Mouse (Mus musculus) neural tube, embryonic 11.5 days (tissue): ENCODE data around the gene Ddah1. TPM values are rescaled to one million over a fixed set of nuclear protein-coding genes. Genes with fewer than 3 reads are reported as not detected.

Experiments
- ATAC-seq: fragments of 200-750 bp; cut with Nextera tagmentation; 2 replicates; pipeline ENCODE4 v1.8.0; 2017; ENCODE audit warnings: moderate number of reproducible peaks, mild to moderate bottlenecking, moderate TSS enrichment, moderate library complexity; ENCODE audit not compliant: insufficient read depth, low FRiP score, low TSS enrichment
- DNase-seq: peaks from one replicate; pipeline ENCODE4 v3.0.0-alpha.2; 2015; ENCODE audit warnings: low spot score
- H3K27ac ChIP-seq: fragments of 300-500 bp; sonication (generic); 2 replicates; pipeline ENCODE4 v1.5.1; 2014; ENCODE audit warnings: low read depth, mild to moderate bottlenecking, low read length
- H3K27me3 ChIP-seq: fragments of 300-500 bp; sonication (generic); 2 replicates; pipeline ENCODE4 v1.6.1; 2014; ENCODE audit warnings: mild to moderate bottlenecking, low read length, mixed read lengths; ENCODE audit not compliant: control insufficient read depth, insufficient read depth
- H3K36me3 ChIP-seq: fragments of 300-500 bp; sonication (generic); 2 replicates; pipeline ENCODE4 v1.6.1; 2014; ENCODE audit warnings: mild to moderate bottlenecking, low read length, moderate library complexity, mixed read lengths; ENCODE audit not compliant: control insufficient read depth, insufficient read depth
- H3K4me1 ChIP-seq: fragments of 300-500 bp; sonication (generic); 2 replicates; pipeline ENCODE4 v1.6.1; 2014; ENCODE audit warnings: low read length, mixed read lengths; ENCODE audit not compliant: control insufficient read depth, insufficient read depth
- H3K4me2 ChIP-seq: fragments of 300-500 bp; sonication (generic); 2 replicates; pipeline ENCODE4 v1.6.1; 2014; ENCODE audit warnings: low read depth, mild to moderate bottlenecking, moderate library complexity
- H3K4me3 ChIP-seq: fragments of 300-500 bp; sonication (generic); 2 replicates; pipeline ENCODE4 v1.5.1; 2014; ENCODE audit warnings: low read depth, low read length
- H3K9ac ChIP-seq: fragments of 300-500 bp; sonication (generic); 2 replicates; pipeline ENCODE4 v1.6.1; 2014; ENCODE audit warnings: mild to moderate bottlenecking, low read length
- H3K9me3 ChIP-seq: fragments of 300-500 bp; sonication (generic); 2 replicates; pipeline ENCODE4 v1.6.1; 2016; ENCODE audit warnings: low read length; ENCODE audit not compliant: control insufficient read depth
- WGBS: fragments of 180-500 bp; shearing (Covaris S2); extraction: QIAGEN DNeasy Blood & Tissue Kit; methylation state at CpG from one replicate; pipeline ENCODE4 v1.1.7; 2014; 5-methylcytosine and 5-hydroxymethylcytosine counted together
- polyA plus RNA-seq: library from polyadenylated mRNA; unstranded; fragments of >200 nt; fragmentation: Nextera tagmentation; extraction: Ambion mirVana; gene quantifications from 2 replicates; pipeline ENCODE4 v1.2.1, GENCODE M21; 2014

Gene Ddah1
- polyA plus RNA-seq, 1 experiment from 2014 or later = 43.5 TPM

DNA sequence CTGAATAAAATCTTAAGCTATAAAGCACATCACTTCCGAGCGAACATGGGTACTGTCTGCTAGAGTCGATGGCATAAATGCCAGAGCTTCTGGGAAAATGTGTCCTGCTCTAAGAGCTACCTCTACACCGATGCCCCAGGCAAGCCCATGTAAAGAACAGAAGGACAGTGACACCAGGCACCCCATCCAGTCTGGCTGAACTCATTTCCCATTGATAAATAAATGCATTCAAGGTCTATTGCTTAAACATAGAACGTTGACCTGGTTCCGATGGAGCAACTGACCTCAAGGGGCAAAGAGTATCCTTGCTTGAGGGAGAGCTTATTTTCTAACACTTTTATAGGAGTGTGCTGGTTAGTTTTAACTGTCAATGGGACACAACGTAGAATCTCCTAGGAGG lies 30.6 kb downstream of the Ddah1 start:
- no peak overlapping the region for H3K27ac ChIP-seq

DNA sequence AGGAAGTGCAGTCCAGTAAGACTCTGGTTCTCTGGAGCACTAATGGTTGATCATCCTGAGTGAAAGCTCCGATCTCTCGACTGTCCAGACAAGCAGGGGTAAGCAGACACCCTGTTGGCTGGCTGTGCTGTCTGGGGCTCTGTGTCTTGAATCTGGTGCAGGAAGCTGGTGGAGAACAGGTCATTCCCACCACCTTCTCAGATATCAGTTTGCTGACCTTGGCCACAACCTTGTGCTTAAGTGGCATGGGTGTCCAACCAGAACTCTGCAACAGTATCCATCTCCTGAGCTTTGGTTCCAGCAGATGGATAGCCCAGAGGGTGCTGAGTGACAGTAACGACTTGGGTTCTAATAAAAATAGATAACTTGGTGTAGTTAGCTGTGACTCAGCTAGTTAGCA lies 31.8 kb downstream of the Ddah1 start:
- H3K36me3 ChIP-seq = no peaks in the 10 kb centered on the region
- no peak for ATAC-seq
- 82% methylated on average over 3 of the region's 3 CpGs for whole genome bisulfite sequencing

More for the DNA sequence above, 30.6 kb downstream of the Ddah1 start:
- no peak overlapping the region for H3K4me2 ChIP-seq
- 93% methylated on average over 7 of the region's 7 CpGs for WGBS
- no peak for ATAC-seq
- H3K27me3 ChIP-seq = no peaks in the 10 kb centered on the region
- no peak for DNase-seq
- H3K4me1 ChIP-seq = no peaks in the 10 kb centered on the region
- H3K36me3 ChIP-seq = no peaks in the 10 kb centered on the region
- H3K4me3 ChIP-seq = no peak overlapping the region
- H3K9me3 ChIP-seq = no peaks in the 10 kb centered on the region
- H3K9ac ChIP-seq = no peak overlapping the region

DNA sequence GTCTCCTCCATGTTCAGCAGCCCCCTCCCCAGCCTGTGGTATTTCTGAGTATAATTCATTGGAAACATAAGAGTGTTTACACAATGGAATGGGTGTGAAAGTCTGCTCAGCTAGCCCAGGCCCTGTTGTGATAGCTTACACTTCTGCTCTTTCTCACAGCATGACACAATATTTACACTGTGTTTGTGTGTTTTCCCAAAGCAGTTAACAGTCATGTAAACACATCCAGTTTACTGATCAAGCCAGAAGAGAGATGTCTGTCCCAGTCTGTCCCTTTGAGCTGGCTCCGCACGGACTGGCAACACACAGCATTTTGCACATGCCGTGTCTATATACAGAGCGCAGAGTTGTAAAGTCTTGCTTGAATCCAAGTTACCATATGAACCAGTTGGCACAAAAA lies 32.2 kb downstream of the Ddah1 start:
- ATAC-seq = no peak
- Histone ChIP-seq H3K9ac (no peak overlapping the region), H3K4me2 (no peak overlapping the region), H3K27ac (no peak overlapping the region), H3K4me1 (no peaks in the 10 kb centered on the region), H3K27me3 (no peaks in the 10 kb centered on the region), H3K4me3 (no peak overlapping the region), H3K9me3 (no peaks in the 10 kb centered on the region), H3K36me3 (no peaks in the 10 kb centered on the region)
- DNase-seq = no peak
- WGBS = 87% methylated on average over 4 of the region's 4 CpGs

More for the DNA sequence above, 31.8 kb downstream of the Ddah1 start:
- DNase-seq = no peak
- no peak overlapping the region for H3K9ac ChIP-seq
- no peaks in the 10 kb centered on the region for H3K9me3 ChIP-seq
- H3K27ac ChIP-seq = no peak overlapping the region
- H3K27me3 ChIP-seq = no peaks in the 10 kb centered on the region
- H3K4me2 ChIP-seq = no peak overlapping the region
- H3K4me1 ChIP-seq = no peaks in the 10 kb centered on the region
- no peak overlapping the region for H3K4me3 ChIP-seq

DNA sequence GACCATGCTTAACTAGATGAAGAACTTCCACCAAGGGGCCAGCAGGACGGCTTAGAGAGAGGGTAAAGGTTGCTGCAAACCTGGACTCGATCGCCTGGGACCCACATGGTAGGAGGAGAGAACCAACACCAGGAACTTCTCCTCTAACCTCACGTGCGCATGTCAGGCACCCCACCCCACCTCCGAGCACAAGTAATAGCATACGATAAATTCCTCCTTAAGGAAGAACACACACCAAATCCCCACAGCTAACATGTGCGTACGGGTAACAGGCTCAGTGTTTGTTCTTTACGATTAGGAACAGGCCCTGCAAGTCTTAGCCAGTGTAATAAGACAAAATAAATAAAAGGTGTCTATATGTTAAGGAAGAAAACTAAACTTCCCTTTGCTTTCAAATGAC lies 35.9 kb downstream of the Ddah1 start:
- 91% methylated on average over 10 of the region's 10 CpGs for WGBS

DNA sequence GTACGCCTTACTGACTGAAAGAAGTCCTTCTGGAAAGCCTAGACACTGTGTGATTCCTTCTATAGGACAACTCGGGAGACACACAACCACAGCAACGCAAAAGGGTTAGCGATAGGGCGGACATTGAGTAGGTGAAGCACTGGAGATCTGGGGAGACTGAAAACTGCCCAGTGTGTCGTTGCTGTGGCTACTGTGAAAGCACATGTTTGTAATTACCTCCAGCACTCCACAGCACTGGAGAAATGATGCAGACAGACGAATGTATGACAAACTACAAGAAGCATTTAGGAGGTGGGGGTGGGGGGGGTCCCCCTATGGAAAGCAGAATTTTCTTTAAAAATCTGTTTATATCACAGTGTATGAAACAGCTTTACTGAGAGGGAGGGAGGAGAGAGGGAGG lies 37.4 kb downstream of the Ddah1 start:
- Histone ChIP-seq H3K4me3 (no peak overlapping the region), H3K36me3 (no peaks in the 10 kb centered on the region), H3K27ac (no peak overlapping the region), H3K9me3 (no peaks in the 10 kb centered on the region), H3K9ac (no peak overlapping the region), H3K27me3 (no peaks in the 10 kb centered on the region), H3K4me2 (no peak overlapping the region), H3K4me1 (no peaks in the 10 kb centered on the region)
- DNase-seq = no peak
- no peak for ATAC-seq
- WGBS = 71% methylated on average over 7 of the region's 7 CpGs

More for the DNA sequence above, 35.9 kb downstream of the Ddah1 start:
- H3K9ac ChIP-seq = no peak overlapping the region
- H3K36me3 ChIP-seq = no peaks in the 10 kb centered on the region
- no peak overlapping the region for H3K4me3 ChIP-seq
- H3K27ac ChIP-seq = no peak overlapping the region
- ATAC-seq (no peak), DNase-seq (no peak)
- no peak overlapping the region for H3K4me2 ChIP-seq
- no peaks in the 10 kb centered on the region for H3K4me1 ChIP-seq
- H3K9me3 ChIP-seq = no peaks in the 10 kb centered on the region
- no peaks in the 10 kb centered on the region for H3K27me3 ChIP-seq

DNA sequence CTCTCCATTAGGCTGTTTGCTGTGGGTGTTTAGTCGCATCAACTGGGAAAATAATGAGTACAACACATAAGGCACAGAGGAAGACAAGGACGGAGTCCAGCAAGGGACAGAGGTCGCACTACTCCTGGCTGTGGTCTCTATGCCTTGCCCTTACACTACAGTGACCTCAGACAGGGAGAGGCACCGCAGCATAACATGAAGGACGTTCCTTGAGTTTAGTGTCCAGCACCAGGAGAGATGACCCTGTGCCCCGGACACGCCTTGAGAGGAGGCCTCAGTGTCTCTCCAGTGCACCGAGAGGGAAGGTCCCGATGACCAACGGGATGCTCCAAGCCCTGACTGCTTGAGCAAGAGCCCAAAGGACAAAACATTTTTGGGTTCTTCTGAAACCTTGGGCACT lies 39.6 kb downstream of the Ddah1 start:
- 79% methylated on average over 10 of the region's 10 CpGs for WGBS
- no peak overlapping the region for H3K9ac ChIP-seq
- no peak for ATAC-seq

DNA sequence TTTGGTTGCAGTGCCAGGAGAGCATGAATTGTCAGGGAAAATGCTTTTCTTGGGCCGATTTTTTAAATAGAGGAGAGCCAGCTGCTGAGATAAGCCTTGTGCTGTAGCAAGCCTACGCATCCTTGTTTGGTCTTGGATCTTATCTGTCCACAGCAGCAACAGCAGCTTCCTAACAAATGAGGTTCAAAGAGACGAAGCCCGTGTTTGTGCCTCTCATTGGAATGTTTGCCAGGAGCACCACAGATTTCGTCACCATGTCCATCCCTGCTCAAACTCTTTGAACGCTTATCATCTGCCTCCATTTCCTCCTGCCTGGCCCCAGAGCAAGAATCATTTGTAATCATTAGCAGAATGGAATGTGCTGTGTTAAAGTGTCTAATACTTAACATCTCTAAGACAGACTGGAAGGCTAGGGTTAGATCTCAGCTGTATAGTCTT lies 40.3 kb downstream of the Ddah1 start:
- H3K27ac ChIP-seq = no peak overlapping the region
- H3K9ac ChIP-seq = no peak overlapping the region
- no peak for DNase-seq
- no peaks in the 10 kb centered on the region for H3K4me1 ChIP-seq
- H3K27me3 ChIP-seq = no peaks in the 10 kb centered on the region
- H3K9me3 ChIP-seq = no peaks in the 10 kb centered on the region
- H3K36me3 ChIP-seq = no peaks in the 10 kb centered on the region
- no peak overlapping the region for H3K4me3 ChIP-seq
- ATAC-seq = no peak
- WGBS = 70% methylated on average over 6 of the region's 6 CpGs
- H3K4me2 ChIP-seq = no peak overlapping the region

More for the DNA sequence above, 39.6 kb downstream of the Ddah1 start:
- Histone ChIP-seq H3K27ac (no peak overlapping the region), H3K9me3 (no peaks in the 10 kb centered on the region), H3K4me1 (no peaks in the 10 kb centered on the region), H3K4me2 (no peak overlapping the region), H3K27me3 (no peaks in the 10 kb centered on the region), H3K36me3 (no peaks in the 10 kb centered on the region), H3K4me3 (no peak overlapping the region)
- no peak for DNase-seq

DNA sequence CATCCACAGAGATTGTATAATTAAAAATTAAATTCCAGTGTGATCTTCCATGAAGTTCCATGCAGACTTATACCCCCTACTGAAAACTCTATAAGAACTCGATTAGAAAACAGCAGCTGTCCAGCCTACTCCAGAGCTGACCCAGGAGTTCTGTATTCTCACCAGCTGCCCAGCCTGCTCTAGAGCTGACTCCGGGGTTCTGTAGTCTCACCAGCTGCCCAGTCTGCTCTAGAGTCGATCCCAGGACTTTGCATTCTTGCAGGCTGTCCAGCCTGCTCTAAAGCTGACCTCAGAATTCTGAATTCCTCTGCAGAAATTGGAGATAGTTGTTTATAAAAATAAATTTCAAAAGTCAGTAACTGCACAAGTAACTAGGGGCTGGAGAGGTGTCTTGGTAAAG lies 40.9 kb downstream of the Ddah1 start:
- H3K4me1 ChIP-seq = no peaks in the 10 kb centered on the region
- no peaks in the 10 kb centered on the region for H3K9me3 ChIP-seq
- ATAC-seq (no peak), DNase-seq (no peak)
- H3K4me2 ChIP-seq = no peak overlapping the region
- no peak overlapping the region for H3K4me3 ChIP-seq
- no peak overlapping the region for H3K27ac ChIP-seq
- H3K27me3 ChIP-seq = no peaks in the 10 kb centered on the region
- H3K36me3 ChIP-seq = no peaks in the 10 kb centered on the region
- WGBS = 79% methylated on average over 3 of the region's 3 CpGs
- H3K9ac ChIP-seq = no peak overlapping the region

DNA sequence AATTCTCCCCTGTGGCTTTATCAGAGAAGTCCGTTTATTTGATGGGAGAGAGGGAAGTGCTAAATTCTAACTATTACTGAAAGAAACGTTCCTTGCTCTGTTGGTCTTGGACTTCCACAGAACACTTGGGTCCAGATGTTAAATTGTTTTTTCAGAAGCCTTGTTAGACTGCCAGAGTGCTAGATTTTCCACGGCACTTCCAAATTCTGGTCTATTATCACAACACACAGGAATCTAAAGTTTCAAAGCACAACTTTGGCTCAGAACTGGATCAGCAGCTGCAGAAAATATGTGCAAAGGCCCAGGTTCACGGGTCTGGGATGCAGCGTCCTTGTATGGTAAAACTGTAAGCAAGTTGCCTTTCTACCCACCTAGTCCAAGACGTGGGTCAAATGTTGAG lies 43.6 kb downstream of the Ddah1 start:
- Histone ChIP-seq H3K27ac (no peak overlapping the region), H3K36me3 (no peaks in the 10 kb centered on the region), H3K27me3 (no peaks in the 10 kb centered on the region), H3K4me1 (peaks cover 4% of the 10 kb centered on the region; the same call in 1 of the 2 replicates), H3K4me2 (no peak overlapping the region), H3K9me3 (no peaks in the 10 kb centered on the region), H3K4me3 (no peak overlapping the region), H3K9ac (no peak overlapping the region)
- DNase-seq = no peak
- WGBS = 79% methylated on average over 6 of the region's 6 CpGs
- no peak for ATAC-seq
